Mouse (Mus musculus) cerebellum, adult 2 months (tissue): ENCODE results near the gene Gp9.

Experiments used
- CTCF ChIP-seq: fragments of 200-500 bp; IDR thresholded peaks from 2 replicates; pipeline ENCODE4 v1.5.1; 2011; ENCODE audit warnings: low read depth, mild to moderate bottlenecking, control low read depth, low read length, moderate library complexity, borderline replicate concordance; ENCODE audit not compliant: insufficient read depth
- POLR2A ChIP-seq: fragments of 200-500 bp; IDR thresholded peaks from 2 replicates; pipeline ENCODE4 v1.6.1; 2011; ENCODE audit warnings: low read length, control low read depth, borderline replicate concordance; ENCODE audit not compliant: insufficient read depth

DNA sequence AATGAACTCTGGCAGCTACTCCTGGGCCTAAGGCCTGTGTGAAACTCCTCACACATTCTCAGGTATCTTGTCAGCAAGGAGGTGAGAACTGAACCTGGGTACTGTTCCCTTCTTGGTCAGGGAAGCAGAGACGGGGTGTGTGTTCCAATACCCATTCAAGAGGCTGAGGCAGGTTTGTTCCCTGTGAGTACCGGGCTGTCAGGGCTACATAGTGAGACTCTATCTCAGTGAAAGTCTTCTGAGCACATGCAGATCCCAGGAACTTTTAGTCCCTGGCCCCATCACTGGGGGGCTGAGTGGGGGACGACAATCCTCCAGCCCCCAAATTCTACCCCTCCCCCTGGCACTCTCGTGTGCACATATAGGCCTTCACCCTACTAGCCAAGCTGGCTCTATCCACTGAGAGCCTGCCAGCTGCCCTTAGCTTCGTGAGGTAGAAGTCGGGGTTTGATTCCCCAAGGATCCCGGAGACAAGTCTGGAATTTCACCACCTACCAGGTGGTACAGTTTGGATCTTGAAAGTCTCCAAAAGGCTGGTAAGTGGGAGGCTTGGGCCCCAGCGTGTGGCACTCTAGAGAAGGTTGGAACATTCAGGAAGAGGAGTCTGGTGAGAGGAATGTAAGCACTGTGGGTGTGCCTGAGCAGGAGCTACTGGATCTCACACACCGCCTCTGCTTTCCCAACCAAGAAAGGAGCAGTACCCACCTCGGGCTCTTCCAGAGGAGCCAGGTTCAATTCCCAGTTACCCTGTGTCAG is 2.9 kb downstream of the Gp9 start:
- no peak for TF ChIP-seq CTCF
- no peak for TF ChIP-seq POLR2A
